Mouse (Mus musculus): ENCODE measurements around the gene 4930407I10Rik.

The 4930407I10Rik gene

GRCm38 (mm10) chr15:82058719-82059201 is at the start of gene 4930407I10Rik:
Gene 4930407I10Rik (plus strand): TSS chr15:82059151.
- 73% methylated on average over 1 of the region's 1 CpGs for WGBS

GRCm38 (mm10) chr15:82011947-82012346 is 47.0 kb upstream of the 4930407I10Rik start:
- 77% methylated on average over 6 of the region's 6 CpGs for WGBS

GRCm38 (mm10) chr15:82014745-82015391 is 44.1 kb upstream of the 4930407I10Rik start:
- 11% methylated on average over 9 of the region's 9 CpGs for WGBS

GRCm38 (mm10) chr15:82015392-82016100 is 43.4 kb upstream of the 4930407I10Rik start:
- WGBS = under 1% methylated on average over 39 of the region's 39 CpGs

GRCm38 (mm10) chr15:82016101-82016808 is 42.7 kb upstream of the 4930407I10Rik start:
- WGBS = under 1% methylated on average over 53 of the region's 53 CpGs

DNA sequence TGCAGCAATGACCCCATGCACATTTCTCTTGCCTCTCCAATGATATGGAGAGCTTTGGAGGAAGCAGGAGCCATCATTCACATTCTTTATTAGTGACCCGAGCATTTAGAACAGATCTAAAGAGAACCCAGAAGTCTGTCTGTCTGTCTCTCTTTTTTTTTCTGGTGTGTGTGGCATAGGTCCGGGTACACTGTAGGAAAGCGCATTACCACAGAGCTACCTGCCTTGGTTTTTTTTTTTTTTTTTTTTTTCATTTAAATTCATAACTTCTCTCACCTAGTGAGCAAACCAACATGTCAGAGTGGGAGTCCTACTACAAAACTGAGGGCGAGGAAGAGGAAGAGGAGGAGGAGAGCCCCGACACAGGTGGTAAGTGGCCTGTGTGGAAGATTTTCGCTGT is 42.1 kb upstream of the 4930407I10Rik start:
- 16% methylated on average over 6 of the region's 6 CpGs for WGBS

- 70% methylated on average over 4 of the region's 4 CpGs for WGBS
These were observed 41.5 kb upstream of the 4930407I10Rik start for GRCm38 (mm10) chr15:82017461-82017860.

DNA sequence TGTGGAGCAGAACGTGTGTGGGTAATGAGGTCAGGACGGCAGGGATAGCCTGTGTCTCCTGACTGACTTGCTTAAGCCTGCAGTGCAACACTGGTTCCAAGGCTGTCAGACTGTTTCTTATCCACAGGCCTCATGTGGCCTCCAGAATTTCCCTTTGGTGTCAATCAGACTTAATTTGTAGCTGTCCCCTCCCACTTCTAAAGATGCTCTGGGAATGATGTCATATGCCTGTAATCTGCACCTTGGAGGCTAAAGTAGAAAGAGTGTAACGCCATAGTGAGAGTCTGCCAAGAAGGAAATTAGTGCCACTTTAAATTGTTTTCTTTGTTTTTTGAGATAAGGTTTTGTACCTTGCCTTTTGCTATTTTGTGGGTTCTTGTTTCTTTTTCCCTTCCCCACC is 39.7 kb upstream of the 4930407I10Rik start:
- 73% methylated on average over 3 of the region's 3 CpGs for WGBS

DNA sequence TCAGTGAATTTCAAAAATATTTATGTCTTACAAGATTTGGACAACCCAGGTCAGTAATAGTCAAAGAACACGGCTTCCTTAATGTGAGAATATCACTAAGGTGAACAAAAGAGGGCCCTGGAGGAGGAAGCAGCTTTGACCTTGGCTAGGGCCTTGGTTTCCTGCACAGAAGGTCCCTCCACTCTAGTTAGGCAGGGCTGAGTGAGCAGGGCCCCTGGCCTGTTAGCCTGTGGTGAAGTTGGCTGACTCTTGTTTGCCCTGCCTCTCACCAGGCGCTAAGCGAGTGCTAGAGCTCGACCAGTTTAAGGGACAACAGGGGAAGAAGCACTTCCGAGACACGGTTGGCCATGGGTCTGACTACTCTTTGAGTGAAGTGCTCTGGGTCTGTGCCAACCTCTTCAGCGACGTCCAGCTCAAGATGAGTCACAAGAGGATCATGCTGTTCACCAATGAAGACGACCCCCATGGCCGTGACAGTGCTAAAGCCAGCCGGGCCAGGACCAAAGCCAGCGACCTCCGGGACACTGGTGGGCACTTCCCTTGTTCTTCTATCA is 36.3 kb upstream of the 4930407I10Rik start:
- WGBS = 72% methylated on average over 13 of the region's 13 CpGs

- 87% methylated on average over 6 of the region's 6 CpGs for WGBS
These were observed 34.9 kb upstream of the 4930407I10Rik start for GRCm38 (mm10) chr15:82023965-82024635.

DNA sequence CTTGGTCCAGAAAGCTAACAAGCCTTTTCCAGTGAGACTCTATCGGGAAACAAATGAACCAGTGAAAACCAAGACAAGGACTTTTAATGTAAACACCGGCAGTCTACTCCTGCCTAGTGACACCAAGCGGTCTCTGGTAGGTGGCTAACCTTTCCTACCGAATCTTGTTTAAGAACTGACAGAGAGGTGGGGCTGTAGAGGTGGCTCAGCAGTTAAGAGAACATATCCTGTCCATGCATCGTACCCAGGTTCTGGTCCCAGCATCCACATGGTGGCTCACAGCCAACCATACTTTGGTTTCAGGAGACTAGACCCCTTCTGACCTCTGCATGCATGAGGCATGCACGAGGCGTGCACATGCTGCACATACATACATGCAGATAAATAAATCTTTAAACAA is 31.7 kb upstream of the 4930407I10Rik start:
- WGBS = 93% methylated on average over 7 of the region's 7 CpGs

GRCm38 (mm10) chr15:82027726-82028125 is 31.2 kb upstream of the 4930407I10Rik start:
- 72% methylated on average over 7 of the region's 7 CpGs for WGBS

GRCm38 (mm10) chr15:82032386-82032785 is 26.6 kb upstream of the 4930407I10Rik start:
- WGBS = 82% methylated on average over 7 of the region's 7 CpGs

DNA sequence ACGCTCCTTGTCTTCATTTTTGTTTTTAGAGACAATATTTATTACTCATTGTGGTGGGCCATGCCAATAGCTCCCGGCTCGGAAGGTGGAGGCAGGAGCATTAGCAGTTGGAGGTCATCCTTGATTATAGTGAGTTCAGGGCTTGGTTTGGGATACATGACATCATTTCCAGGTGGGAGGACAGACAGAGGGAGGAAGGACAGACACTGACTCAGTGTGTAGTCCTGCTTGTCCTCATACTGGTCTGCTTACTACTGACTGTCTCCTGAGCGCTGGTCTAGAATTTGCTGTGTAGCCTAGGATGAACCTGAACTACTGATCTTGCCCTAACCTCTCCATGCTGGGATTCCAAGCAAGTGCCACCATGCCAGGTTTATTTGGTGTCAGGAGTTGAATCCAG is 25.2 kb upstream of the 4930407I10Rik start, which contains the start of gene Desi1:
Gene Desi1 (minus strand): TSS at position 101 of the 400 bp plus-strand sequence.
- WGBS = 91% methylated on average over 4 of the region's 4 CpGs

DNA sequence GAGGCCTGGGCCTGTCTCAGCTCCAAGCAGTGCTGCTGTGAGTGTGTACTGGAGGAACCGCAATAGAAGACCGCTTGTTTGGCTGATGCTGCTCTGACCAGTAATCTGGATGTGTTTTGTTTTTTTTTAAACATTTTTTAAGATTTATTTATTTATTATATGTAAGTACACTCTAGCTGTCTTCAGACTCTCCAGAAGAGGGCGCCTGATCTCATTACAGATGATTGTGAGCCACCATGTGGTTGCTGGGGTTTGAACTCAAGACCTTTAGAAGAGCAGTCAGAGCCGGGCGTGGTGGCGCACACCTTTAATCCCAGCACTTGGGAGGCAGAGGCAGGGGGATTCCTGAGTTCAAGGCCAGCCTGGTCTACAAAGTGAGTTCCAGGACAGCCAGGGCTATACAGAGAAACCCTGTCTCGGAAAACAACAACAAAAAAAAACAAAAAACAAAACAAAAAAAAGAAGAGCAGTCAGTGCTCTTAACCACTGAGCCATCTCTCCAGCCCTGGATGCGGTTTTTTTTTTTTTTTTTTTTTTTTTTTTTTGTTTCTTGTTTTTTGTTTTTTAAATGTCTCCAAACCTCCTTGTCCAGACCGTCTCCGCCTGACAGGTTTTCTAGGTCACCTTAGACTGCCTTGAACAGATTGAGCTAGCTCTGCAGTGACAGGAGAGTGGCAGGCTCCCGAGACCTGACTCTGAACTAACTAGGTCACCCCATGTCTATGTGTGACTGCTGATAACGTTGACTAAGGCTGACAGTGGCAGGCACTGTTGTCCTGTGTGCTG is 22.9 kb upstream of the 4930407I10Rik start:
- WGBS = 72% methylated on average over 12 of the region's 12 CpGs

GRCm38 (mm10) chr15:82040650-82041049 is 18.3 kb upstream of the 4930407I10Rik start:
- WGBS = 100% methylated on average over 1 of the region's 1 CpGs

GRCm38 (mm10) chr15:82044166-82044784 is 14.7 kb upstream of the 4930407I10Rik start:
- 96% methylated on average over 7 of the region's 7 CpGs for WGBS

GRCm38 (mm10) chr15:82046246-82046891 is 12.6 kb upstream of the 4930407I10Rik start:
- 3% methylated on average over 26 of the region's 26 CpGs for WGBS

DNA sequence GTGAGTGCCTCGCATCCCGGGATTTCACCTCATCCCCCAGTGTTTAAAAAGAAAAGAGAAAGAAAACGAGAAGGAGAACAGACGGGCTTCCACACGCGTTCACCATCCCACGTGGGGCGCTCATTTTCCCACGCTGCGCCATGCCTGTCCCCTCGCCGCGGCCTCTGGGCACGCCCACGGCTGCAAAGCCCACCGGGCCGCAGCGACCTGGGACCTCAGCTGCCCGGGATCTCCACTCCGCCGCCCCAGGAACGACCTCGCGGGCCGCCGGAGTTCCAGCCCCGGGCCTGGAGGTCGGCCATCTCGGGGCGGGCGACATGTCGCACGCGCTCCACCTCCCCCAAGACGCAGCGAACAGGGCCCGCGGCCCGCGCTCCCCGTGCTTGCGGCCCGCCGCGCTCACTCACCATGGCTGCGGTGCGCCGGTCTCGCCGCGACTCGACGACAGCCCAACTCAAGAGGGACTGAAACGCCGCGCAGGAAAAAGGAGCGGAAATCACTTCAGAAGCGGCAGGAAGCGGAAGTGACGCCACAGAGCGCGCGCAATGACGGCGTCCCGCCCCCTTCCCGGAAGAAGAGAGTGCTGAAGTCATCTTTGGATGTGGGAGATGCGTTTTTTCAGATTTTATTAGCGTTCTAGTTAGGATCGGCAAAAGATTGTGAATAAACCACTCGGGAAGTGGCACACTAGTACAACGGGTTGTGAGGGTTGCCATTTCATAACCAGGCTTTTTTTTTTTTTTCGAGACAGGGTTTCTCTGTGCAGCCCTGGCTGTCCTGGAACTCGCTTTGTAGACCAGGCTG is 11.7 kb upstream of the 4930407I10Rik start, which contains the start of gene Snu13:
Gene Snu13 (minus strand): TSS at position 519 of the 804 bp plus-strand sequence.
- WGBS = under 1% methylated on average over 74 of the region's 74 CpGs
